Mouse (Mus musculus): Measurements from ENCODE around the gene Gcdh.

- TF ChIP-seq CTCF (IDR thresholded peaks at IDR 0.05; ENCODE audit: low read depth, low read length) (no peak), POLR2A (IDR thresholded peaks at IDR 0.05; ENCODE audit: extremely low read depth, insufficient read depth, low read length) (no peak)
Measured at GRCm38 (mm10) chr8:84907493-84907892, 13.8 kb upstream of the Gcdh start.

Data from liver, adult 2 months (tissue).